Mouse (Mus musculus) liver, embryonic 11.5 days (tissue): ENCODE data around the gene Ap2a2. TPM values are rescaled to one million over a fixed set of nuclear protein-coding genes. Genes with fewer than 3 reads are reported as not detected.

Source experiments
- ATAC-seq: fragments of 200-750 bp; cut with Nextera tagmentation; replicated peaks from 2 replicates; pipeline ENCODE4 v1.8.0; 2017; ENCODE audit warnings: moderate number of reproducible peaks, mild to moderate bottlenecking, moderate TSS enrichment, moderate library complexity; ENCODE audit not compliant: low FRiP score
- DNase-seq: peaks from one replicate; pipeline ENCODE4 v3.0.0-alpha.2; 2017; ENCODE audit warnings: low spot score
- H3K27ac ChIP-seq: fragments of 300-500 bp; sonication (generic); 2 replicates; pipeline ENCODE4 v1.5.1; 2014; ENCODE audit warnings: mild to moderate bottlenecking, low read depth, low read length, control low read depth
- H3K27me3 ChIP-seq: fragments of 300-500 bp; sonication (generic); replicated peaks from 2 replicates; pipeline ENCODE4 v1.6.1; 2014; ENCODE audit warnings: low read length, mixed read lengths; ENCODE audit not compliant: control insufficient read depth, insufficient read depth
- H3K36me3 ChIP-seq: fragments of 300-500 bp; sonication (generic); 2 replicates; pipeline ENCODE4 v1.6.1; 2014; ENCODE audit warnings: mild to moderate bottlenecking, low read length, moderate library complexity, mixed read lengths; ENCODE audit not compliant: control insufficient read depth, insufficient read depth
- H3K4me1 ChIP-seq: fragments of 300-500 bp; sonication (generic); replicated peaks from 2 replicates; pipeline ENCODE4 v1.6.1; 2014; ENCODE audit warnings: low read length, mixed read lengths; ENCODE audit not compliant: control insufficient read depth, insufficient read depth
- H3K4me2 ChIP-seq: fragments of 300-500 bp; sonication (generic); 2 replicates; pipeline ENCODE4 v1.6.1; 2014; ENCODE audit warnings: mild to moderate bottlenecking, control low read depth, moderate library complexity
- H3K4me3 ChIP-seq: fragments of 300-500 bp; sonication (generic); 2 replicates; pipeline ENCODE4 v1.5.1; 2014; ENCODE audit warnings: low read depth, low read length, control low read depth
- H3K9ac ChIP-seq: fragments of 300-500 bp; sonication (generic); 2 replicates; pipeline ENCODE4 v1.6.1; 2014; ENCODE audit warnings: low read depth, low read length, control low read depth
- H3K9me3 ChIP-seq: fragments of 300-500 bp; sonication (generic); 2 replicates; pipeline ENCODE4 v1.6.1; 2016; ENCODE audit warnings: low read length, inconsistent platforms, mixed read lengths; ENCODE audit not compliant: control insufficient read depth
- WGBS: fragments of 180-500 bp; shearing (Covaris S2); extraction: QIAGEN DNeasy Blood & Tissue Kit; methylation state at CpG from one replicate; pipeline ENCODE4 v1.1.7; 2014; 5-methylcytosine and 5-hydroxymethylcytosine counted together
- polyA plus RNA-seq: library from polyadenylated mRNA; unstranded; fragments of >200 nt; fragmentation: Nextera tagmentation; extraction: Ambion mirVana; gene quantifications from 2 replicates; pipeline ENCODE4 v1.2.1, GENCODE M21; 2014

Ap2a2 gene
- polyA plus RNA-seq, 1 experiment from 2014 or later: 94.4 TPM

DNA sequence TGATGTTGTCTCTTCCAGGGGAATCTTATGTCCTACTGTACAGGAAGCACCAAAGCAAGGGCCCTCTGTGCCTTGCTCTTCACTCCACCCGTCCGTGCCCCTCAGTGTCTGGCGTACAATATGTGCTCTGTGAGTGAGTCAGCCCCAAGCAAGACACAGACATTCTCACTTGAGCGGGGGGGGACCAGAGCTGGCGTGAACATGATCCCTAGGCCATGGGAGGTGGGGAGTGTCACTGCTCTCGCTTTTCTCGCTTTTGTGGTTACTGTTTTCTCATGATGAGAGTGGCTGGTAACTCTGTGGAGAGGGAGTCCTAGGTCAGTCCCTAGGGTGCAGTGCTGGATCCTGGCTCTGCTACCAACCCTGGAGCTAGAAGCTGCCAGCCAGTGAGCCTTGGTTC, 2.6 kb downstream of the Ap2a2 start:
- 66% methylated on average over 7 of the region's 7 CpGs for WGBS

DNA sequence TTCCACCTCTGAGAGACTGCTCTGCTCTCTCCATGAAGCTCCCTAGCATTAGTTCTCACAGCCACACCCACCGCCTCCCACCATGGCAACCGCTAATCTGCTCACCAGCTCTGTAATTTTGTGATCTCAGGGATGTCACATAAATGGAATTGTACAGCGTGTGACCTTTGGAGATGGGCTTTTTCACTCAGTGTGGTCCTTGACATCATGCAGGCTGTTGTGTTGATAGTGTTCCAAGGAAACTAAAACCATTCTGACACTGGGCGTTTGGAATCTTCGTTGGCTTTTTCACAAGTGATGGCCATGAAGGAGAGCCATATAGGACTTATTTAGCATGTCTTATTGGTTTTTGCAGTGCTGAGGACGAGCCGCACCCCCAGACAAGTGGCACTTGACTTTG, 4.6 kb downstream of the Ap2a2 start:
- Histone ChIP-seq H3K4me2 (no peak overlapping the region), H3K4me1 (peaks cover 39% of the 10 kb centered on the region), H3K9ac (no peak overlapping the region), H3K27ac (no peak overlapping the region), H3K36me3 (no peaks in the 10 kb centered on the region; the same call in 1 of the 2 replicates), H3K27me3 (no peaks in the 10 kb centered on the region), H3K9me3 (no peaks in the 10 kb centered on the region), H3K4me3 (no peak overlapping the region)
- DNase-seq: no peak
- WGBS: 77% methylated on average over 7 of the region's 7 CpGs
- ATAC-seq: no peak

More for the DNA sequence above, 2.6 kb downstream of the Ap2a2 start:
- peak overlapping the region; percentile 21; the same call in 1 of the 2 replicates for H3K9ac ChIP-seq
- ATAC-seq: no peak
- H3K36me3 ChIP-seq: no peaks in the 10 kb centered on the region; the same call in 1 of the 2 replicates
- H3K27me3 ChIP-seq: no peaks in the 10 kb centered on the region
- DNase-seq: no peak
- H3K4me2 ChIP-seq: peak overlapping the region; percentile 96
- H3K27ac ChIP-seq: peak overlapping the region; percentile 45; the same call in 1 of the 2 replicates
- H3K4me1 ChIP-seq: peaks cover 55% of the 10 kb centered on the region
- H3K9me3 ChIP-seq: no peaks in the 10 kb centered on the region
- H3K4me3 ChIP-seq: no peak overlapping the region

DNA sequence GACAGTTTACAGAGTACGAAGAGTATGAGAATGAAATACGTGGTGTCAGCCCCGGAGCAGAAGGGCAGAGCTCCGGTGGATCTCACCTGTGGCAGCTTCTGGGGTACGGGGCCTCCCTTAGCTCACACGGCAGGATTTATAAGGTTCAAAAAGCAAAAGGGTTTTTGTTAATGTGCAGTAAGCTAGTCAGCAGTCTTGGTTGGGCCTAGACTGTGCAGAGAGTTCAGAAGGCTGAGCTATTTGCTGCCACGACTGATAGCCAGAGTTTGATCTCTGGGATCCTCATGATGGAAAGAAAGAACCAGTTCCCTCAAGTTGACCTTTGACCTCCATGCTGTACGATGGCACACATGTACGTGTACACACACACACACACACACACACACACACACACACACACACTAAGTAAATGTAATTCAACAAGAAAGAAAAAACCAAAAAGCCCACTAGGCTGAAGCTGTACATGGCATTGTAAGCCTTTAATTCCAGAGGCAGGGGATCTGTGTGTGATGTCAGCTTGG, 7.4 kb downstream of the Ap2a2 start:
- H3K27me3 ChIP-seq: no peaks in the 10 kb centered on the region
- H3K27ac ChIP-seq: no peak overlapping the region
- H3K4me2 ChIP-seq: no peak overlapping the region
- H3K9me3 ChIP-seq: no peaks in the 10 kb centered on the region
- WGBS: 87% methylated on average over 9 of the region's 9 CpGs
- H3K9ac ChIP-seq: no peak overlapping the region
- H3K36me3 ChIP-seq: no peaks in the 10 kb centered on the region; the same call in 1 of the 2 replicates
- H3K4me3 ChIP-seq: no peak overlapping the region
- DNase-seq (no peak), ATAC-seq (no peak)
- peaks cover 34% of the 10 kb centered on the region for H3K4me1 ChIP-seq

DNA sequence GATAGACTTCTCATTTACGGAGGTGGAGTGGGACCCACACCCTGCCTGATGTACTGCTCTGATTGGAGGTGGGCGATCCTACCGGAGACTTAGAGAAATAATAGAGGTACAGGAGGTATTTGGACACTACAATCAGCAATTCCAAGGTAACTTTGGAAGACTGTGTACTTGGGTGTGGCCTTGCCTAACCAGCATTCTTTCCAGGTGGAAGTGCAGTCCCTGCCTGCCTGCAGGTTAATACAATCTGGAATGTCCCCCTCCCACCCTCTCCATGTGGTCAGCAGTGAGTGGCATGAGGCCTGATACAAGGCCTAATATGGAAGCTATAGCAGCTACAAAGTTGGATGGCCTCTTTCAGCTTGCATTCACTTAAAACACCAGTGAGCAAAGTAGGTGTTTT, 7.9 kb downstream of the Ap2a2 start:
- no peak overlapping the region for H3K4me3 ChIP-seq
- H3K4me1 ChIP-seq: peaks cover 29% of the 10 kb centered on the region
- no peaks in the 10 kb centered on the region for H3K27me3 ChIP-seq
- no peak overlapping the region for H3K4me2 ChIP-seq
- H3K9me3 ChIP-seq: no peaks in the 10 kb centered on the region
- no peaks in the 10 kb centered on the region; the same call in 1 of the 2 replicates for H3K36me3 ChIP-seq
- H3K27ac ChIP-seq: no peak overlapping the region
- no peak for DNase-seq
- no peak overlapping the region for H3K9ac ChIP-seq
- 95% methylated on average over 3 of the region's 3 CpGs for WGBS
- ATAC-seq: no peak

DNA sequence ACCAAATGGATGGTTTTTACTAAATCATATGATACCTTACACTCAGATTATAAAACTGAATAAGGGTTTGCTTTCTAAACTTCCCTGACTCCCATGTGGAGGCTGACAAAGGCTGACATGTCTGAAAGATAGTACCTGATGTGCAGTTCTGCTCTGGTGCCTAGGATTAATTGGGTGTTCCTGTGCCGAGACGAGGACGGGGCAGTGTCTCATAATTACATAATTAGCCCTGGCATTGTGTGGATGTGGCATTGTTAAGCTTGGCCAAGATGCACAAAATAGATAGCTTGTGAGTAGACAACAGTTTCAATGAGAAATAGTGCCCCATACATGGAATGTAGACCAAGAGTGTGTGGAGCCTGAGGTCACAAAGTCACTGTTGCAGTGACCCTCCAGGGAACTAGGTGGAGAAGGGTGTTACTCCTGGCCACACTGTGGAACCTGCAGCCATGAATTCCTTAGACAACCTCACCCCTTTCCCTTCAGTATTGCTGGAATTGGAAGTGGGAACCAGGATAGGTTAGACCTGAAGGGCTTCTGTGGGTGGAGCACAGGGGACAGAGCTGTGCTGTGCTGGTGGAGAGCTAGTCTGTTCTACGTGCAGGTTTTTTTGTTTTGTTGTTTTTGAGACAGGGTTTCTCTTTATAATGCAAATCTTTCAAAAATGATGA, 8.8 kb downstream of the Ap2a2 start:
- Histone ChIP-seq H3K4me3 (no peak overlapping the region), H3K36me3 (no peaks in the 10 kb centered on the region; the same call in 1 of the 2 replicates), H3K27ac (no peak overlapping the region), H3K4me2 (no peak overlapping the region), H3K9ac (no peak overlapping the region), H3K4me1 (peaks cover 29% of the 10 kb centered on the region), H3K27me3 (no peaks in the 10 kb centered on the region), H3K9me3 (no peaks in the 10 kb centered on the region)
- ATAC-seq (no peak), DNase-seq (no peak)
- WGBS: 81% methylated on average over 4 of the region's 4 CpGs

DNA sequence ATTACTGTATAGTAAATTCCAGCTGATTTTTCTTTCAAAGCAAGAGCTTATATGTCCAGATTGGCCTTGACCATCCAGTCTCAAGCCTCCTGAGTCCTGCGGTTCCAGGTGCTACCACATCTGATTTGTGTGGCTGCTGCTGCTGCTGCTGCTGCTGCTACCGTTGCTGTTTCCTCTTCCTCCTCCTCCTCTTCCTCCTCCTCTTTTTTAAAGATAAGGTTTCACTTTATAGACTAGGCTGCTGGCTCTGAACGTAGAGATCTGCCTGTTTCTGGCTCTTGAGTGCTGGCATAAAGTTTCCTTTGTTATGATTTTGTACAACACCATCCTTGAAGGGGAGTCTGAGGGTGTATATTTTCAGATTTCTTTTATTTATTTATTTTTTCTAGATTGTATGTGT, 12.1 kb downstream of the Ap2a2 start:
- ATAC-seq (no peak), DNase-seq (no peak)
- 43% methylated on average over 3 of the region's 3 CpGs for WGBS
- peak overlapping the region; percentile 5; the same call in 1 of the 2 replicates for H3K4me2 ChIP-seq
- H3K36me3 ChIP-seq: no peaks in the 10 kb centered on the region; the same call in 1 of the 2 replicates
- no peaks in the 10 kb centered on the region for H3K9me3 ChIP-seq
- peaks cover 31% of the 10 kb centered on the region for H3K4me1 ChIP-seq
- H3K4me3 ChIP-seq: no peak overlapping the region
- no peak overlapping the region for H3K27ac ChIP-seq
- H3K27me3 ChIP-seq: no peaks in the 10 kb centered on the region
- H3K9ac ChIP-seq: no peak overlapping the region

DNA sequence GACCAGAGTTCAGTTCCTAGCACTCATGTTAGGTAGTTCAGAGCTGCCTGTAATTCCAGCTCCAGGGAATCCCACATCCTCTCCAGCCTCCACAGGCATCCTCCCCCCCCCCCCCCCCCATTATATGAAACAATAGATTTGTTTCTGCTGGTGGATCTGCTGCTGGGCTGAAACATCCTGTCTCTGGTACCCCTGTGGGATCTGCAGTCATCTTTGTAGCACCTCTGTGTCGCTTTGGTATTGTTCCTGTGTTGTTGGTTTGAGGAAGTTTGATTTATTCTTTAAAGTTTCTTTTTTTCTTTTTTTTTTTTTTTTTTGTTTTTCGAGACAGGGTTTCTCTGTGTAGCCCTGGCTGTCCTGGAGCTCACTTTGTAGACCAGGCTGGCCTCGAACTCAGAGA, 13.5 kb downstream of the Ap2a2 start:
- Histone ChIP-seq H3K27me3 (no peaks in the 10 kb centered on the region), H3K36me3 (no peaks in the 10 kb centered on the region), H3K9ac (no peak overlapping the region), H3K4me1 (peaks cover 40% of the 10 kb centered on the region), H3K4me3 (no peak overlapping the region), H3K4me2 (no peak overlapping the region), H3K27ac (no peak overlapping the region), H3K9me3 (no peaks in the 10 kb centered on the region)
- WGBS: 59% methylated on average over 3 of the region's 3 CpGs
- no peak for ATAC-seq
- no peak for DNase-seq

DNA sequence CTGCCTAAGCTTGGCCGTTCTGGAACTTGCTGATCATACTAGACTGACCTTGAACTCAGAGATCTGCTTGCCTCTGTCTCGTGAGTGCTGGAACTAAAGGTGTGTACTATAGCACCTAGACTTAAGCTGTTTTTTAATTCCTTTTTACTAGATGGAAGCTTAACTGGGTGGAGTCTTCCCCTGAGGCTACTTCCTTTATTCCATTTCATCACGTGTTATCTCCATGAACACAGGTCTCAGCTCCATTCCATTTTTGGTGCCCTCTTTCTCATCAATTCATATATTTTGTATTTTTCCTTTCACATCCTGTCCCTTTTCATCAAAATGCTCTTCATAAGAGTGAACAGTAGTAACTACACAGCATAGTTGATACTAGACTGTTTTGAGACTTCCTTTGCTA, 15.8 kb downstream of the Ap2a2 start:
- H3K36me3 ChIP-seq: no peaks in the 10 kb centered on the region
- no peaks in the 10 kb centered on the region for H3K27me3 ChIP-seq
- ATAC-seq (no peak), DNase-seq (no peak)
- H3K9ac ChIP-seq: no peak overlapping the region
- H3K4me1 ChIP-seq: peaks cover 50% of the 10 kb centered on the region
- no peaks in the 10 kb centered on the region for H3K9me3 ChIP-seq
- H3K27ac ChIP-seq: no peak overlapping the region
- 59% methylated on average over 3 of the region's 3 CpGs for WGBS
- H3K4me2 ChIP-seq: no peak overlapping the region
- no peak overlapping the region for H3K4me3 ChIP-seq

DNA sequence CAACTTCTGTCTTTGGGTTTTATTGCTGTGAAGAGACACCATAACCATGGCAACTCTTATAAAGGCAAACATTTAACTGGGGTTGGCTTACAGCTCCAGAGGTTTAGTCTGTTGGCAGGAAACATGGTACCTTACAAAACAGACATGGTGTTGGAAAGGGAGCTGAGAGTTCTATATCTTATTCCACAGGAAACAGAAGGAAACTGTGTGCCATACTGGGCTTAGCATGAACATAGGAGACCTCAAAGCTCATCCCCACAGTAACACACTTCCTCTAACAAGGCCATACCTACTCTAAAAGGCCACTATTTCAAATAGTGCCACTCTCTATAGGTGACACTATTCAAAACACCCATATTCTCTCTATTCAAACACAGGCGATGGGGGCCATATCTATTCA, 16.5 kb downstream of the Ap2a2 start:
- Histone ChIP-seq H3K9ac (no peak overlapping the region), H3K27me3 (no peaks in the 10 kb centered on the region), H3K9me3 (no peaks in the 10 kb centered on the region), H3K4me3 (no peak overlapping the region), H3K27ac (peak overlapping the region; percentile 39; the same call in 1 of the 2 replicates), H3K4me1 (peaks cover 50% of the 10 kb centered on the region), H3K4me2 (no peak overlapping the region), H3K36me3 (no peaks in the 10 kb centered on the region)
- DNase-seq (no peak), ATAC-seq (no peak)
- 93% methylated on average over 1 of the region's 1 CpGs for WGBS
